Mouse (Mus musculus): ENCODE data around the gene Shh.

The Shh gene

GRCm38 (mm10) chr5:28466760-28467306, at the start of gene Shh:
Gene Shh (minus strand): TSS chr5:28467256.
- DNase-seq (ENCODE audit: low spot score in 2 of 2): peak in 1 of 2 experiments; percentile 49

GRCm38 (mm10) chr5:28500792-28501439, 33.9 kb upstream of the Shh start:
- DNase-seq (ENCODE audit: low spot score in 2 of 2): no peak

- DNase-seq (ENCODE audit: low spot score in 2 of 2): no peak
Measured at GRCm38 (mm10) chr5:28498846-28499245, 31.8 kb upstream of the Shh start.

GRCm38 (mm10) chr5:28495712-28496650, 28.9 kb upstream of the Shh start:
- no peak for DNase-seq (ENCODE audit: low spot score in 2 of 2)

GRCm38 (mm10) chr5:28493550-28493949, 26.5 kb upstream of the Shh start:
- no peak for DNase-seq (ENCODE audit: low spot score in 2 of 2)

- no peak for DNase-seq (ENCODE audit: low spot score in 2 of 2)
Measured at GRCm38 (mm10) chr5:28482991-28483390, 15.9 kb upstream of the Shh start.

GRCm38 (mm10) chr5:28481730-28482129, 14.7 kb upstream of the Shh start:
- no peak for DNase-seq (ENCODE audit: low spot score in 2 of 2)

- DNase-seq (ENCODE audit: low spot score in 2 of 2): no peak
Measured at GRCm38 (mm10) chr5:28476389-28477379, 9.6 kb upstream of the Shh start.

GRCm38 (mm10) chr5:28473556-28473955, 6.5 kb upstream of the Shh start:
- DNase-seq (ENCODE audit: low spot score in 2 of 2): no peak

GRCm38 (mm10) chr5:28469525-28470202, 2.6 kb upstream of the Shh start:
- DNase-seq (ENCODE audit: low spot score in 2 of 2): no peak

GRCm38 (mm10) chr5:28466351-28466750, 705 bp downstream of the Shh start:
- DNase-seq (ENCODE audit: low spot score in 2 of 2): no peak

- DNase-seq (ENCODE audit: low spot score in 2 of 2): no peak
Measured at GRCm38 (mm10) chr5:28465526-28465925, 1.5 kb downstream of the Shh start.

GRCm38 (mm10) chr5:28465099-28465406, 2.0 kb downstream of the Shh start:
- DNase-seq (ENCODE audit: low spot score in 2 of 2): peak; percentile 64 to 75

GRCm38 (mm10) chr5:28464361-28465098, 2.5 kb downstream of the Shh start:
- DNase-seq (ENCODE audit: low spot score in 2 of 2): no peak

GRCm38 (mm10) chr5:28463656-28464055, 3.4 kb downstream of the Shh start:
- no peak for DNase-seq (ENCODE audit: low spot score in 2 of 2)

- no peak for DNase-seq (ENCODE audit: low spot score in 2 of 2)
Measured at GRCm38 (mm10) chr5:28462741-28463590, 4.1 kb downstream of the Shh start.

- DNase-seq (ENCODE audit: low spot score in 2 of 2): no peak
Measured at GRCm38 (mm10) chr5:28461376-28461775, 5.7 kb downstream of the Shh start.

- no peak for DNase-seq (ENCODE audit: low spot score in 2 of 2)
Measured at GRCm38 (mm10) chr5:28460556-28461350, 6.3 kb downstream of the Shh start.
